Mouse (Mus musculus) adrenal gland, adult 18-20 months (tissue): ENCODE results near the gene Parm1. TPM values are rescaled to one million over a fixed set of nuclear protein-coding genes. Genes with fewer than 3 reads are reported as not detected.

Experiments
- DNase-seq, 2 experiments: peaks; one replicate each; pipeline ENCODE4 v3.0.0; 2021 to 2022; ENCODE audit warnings: low spot score in 2 of 2
- long read RNA-seq, 2 experiments: library from polyadenylated mRNA; stranded (forward); transcript quantifications; one replicate each; pipeline ENCODE4 v2.0.0; 2021
- total RNA-seq, 2 experiments: library from RNA; stranded (reverse); gene quantifications; 1 replicate in 1 of 2; 2 replicates in 1 of 2; pipeline ENCODE4 v1.2.3; 2021

Gene Parm1
- total RNA-seq, result 100 to 1,000 TPM; 109 to 127 TPM
- long read RNA-seq, experiment 1, full-length matches to known transcripts, result 33 of 69 reads
- long read RNA-seq, experiment 1, partial matches to known transcripts, result 5 of 69 reads
- long read RNA-seq, experiment 1, other reads (novel, unspliced or antisense), result 31 of 69 reads
- long read RNA-seq, experiment 2, full-length matches to known transcripts, result 85 of 177 reads
- long read RNA-seq, experiment 2, partial matches to known transcripts, result 17 of 177 reads
- long read RNA-seq, experiment 2, other reads (novel, unspliced or antisense), result 75 of 177 reads

- peak; percentile 77 to 79 for DNase-seq
These were observed at the start of gene Parm1 for GRCm38 (mm10) chr5:91517480-91518301. TSS of gene Parm1 (plus strand) at chr5:91517615.

- DNase-seq, result no peak
These were observed 42.2 kb upstream of the Parm1 start for GRCm38 (mm10) chr5:91475241-91475640.

GRCm38 (mm10) chr5:91476863-91477262, 40.6 kb upstream of the Parm1 start:
- no peak for DNase-seq

- DNase-seq, result no peak
These were observed 38.7 kb upstream of the Parm1 start for GRCm38 (mm10) chr5:91478673-91479072.

- no peak for DNase-seq
These were observed 37.3 kb upstream of the Parm1 start for GRCm38 (mm10) chr5:91480129-91480528.

GRCm38 (mm10) chr5:91484324-91484723, 33.1 kb upstream of the Parm1 start:
- no peak for DNase-seq

- DNase-seq, result no peak
These were observed 23.0 kb upstream of the Parm1 start for GRCm38 (mm10) chr5:91494456-91494855.

GRCm38 (mm10) chr5:91501361-91501760, 16.1 kb upstream of the Parm1 start:
- DNase-seq, result no peak

- DNase-seq, result no peak
These were observed 15.0 kb upstream of the Parm1 start for GRCm38 (mm10) chr5:91502366-91502765.

- no peak for DNase-seq
These were observed 13.0 kb upstream of the Parm1 start for GRCm38 (mm10) chr5:91504320-91504922.

- no peak for DNase-seq
These were observed 338 bp upstream of the Parm1 start for GRCm38 (mm10) chr5:91517077-91517476.

- peak in 1 of 2 experiments; percentile 15 for DNase-seq
These were observed 931 bp downstream of the Parm1 start for GRCm38 (mm10) chr5:91518302-91518790.

GRCm38 (mm10) chr5:91518946-91519345, 1.5 kb downstream of the Parm1 start:
- peak; percentile 28 to 30 for DNase-seq

- peak in 1 of 2 experiments; percentile 10 for DNase-seq
These were observed 2.1 kb downstream of the Parm1 start for GRCm38 (mm10) chr5:91519521-91519920.

GRCm38 (mm10) chr5:91532748-91533496, 15.5 kb downstream of the Parm1 start:
- DNase-seq, result no peak

GRCm38 (mm10) chr5:91559071-91559610, 41.7 kb downstream of the Parm1 start:
- peak; percentile 29 to 33 for DNase-seq

GRCm38 (mm10) chr5:91559711-91560110, 42.3 kb downstream of the Parm1 start:
- no peak for DNase-seq

GRCm38 (mm10) chr5:91561394-91561793, 44.0 kb downstream of the Parm1 start:
- no peak for DNase-seq

- no peak for DNase-seq
These were observed 45.1 kb downstream of the Parm1 start for GRCm38 (mm10) chr5:91562486-91562885.

- no peak for DNase-seq
These were observed 46.6 kb downstream of the Parm1 start for GRCm38 (mm10) chr5:91564054-91564453.

- no peak for DNase-seq
These were observed 48.0 kb downstream of the Parm1 start for GRCm38 (mm10) chr5:91565458-91565857.
